Mouse (Mus musculus): Measurements from ENCODE around the gene Btnl4. TPM values are rescaled to one million over a fixed set of nuclear protein-coding genes. Genes with fewer than 3 reads are reported as not detected.
"Not testable (repeated sequence)": the region's sequence is repeated elsewhere in the genome, so short reads cannot be mapped to it uniquely, and the experiment has no call there.

The Btnl4 gene
- polyA plus RNA-seq (2015; fragmentation: Nextera tagmentation; extraction: Ambion mirVana) = not detected in 2 replicates

DNA sequence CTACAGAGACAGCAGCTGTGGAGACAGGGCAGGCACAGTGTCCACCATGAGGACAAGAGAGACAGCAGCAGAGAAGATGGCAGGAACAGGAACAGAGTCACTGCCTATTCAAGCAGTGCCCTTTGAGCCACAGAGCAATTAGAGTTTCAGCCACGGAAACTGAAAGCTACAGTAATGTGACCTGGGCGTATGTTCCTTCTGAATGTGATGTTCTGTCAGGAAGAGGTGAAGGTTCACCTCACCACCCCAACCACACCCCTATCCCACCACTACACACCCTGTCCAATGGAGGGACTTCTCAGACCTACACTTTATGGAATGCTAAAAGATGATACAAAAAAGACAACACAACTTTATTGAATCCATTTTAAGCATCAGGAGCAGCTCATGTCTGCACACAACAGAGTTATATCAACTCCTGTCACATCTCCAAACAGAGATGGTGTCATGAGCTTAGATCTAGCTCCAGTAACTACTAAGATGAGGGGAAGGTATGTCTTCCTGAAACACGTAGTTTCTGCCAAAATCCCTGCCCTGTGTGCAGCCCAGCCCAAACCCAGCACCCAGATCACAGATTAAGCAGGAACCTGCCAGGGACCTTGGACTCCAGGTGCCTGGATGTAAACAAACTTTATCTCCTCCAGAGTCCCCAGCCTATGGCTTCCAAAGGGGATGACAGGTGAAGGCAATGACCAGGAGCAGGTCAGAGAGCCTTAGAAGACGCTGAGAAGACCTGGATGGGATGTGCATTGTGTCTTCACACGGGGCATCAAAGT, at the start of gene Btnl4:
Btnl4 (minus strand) TSS at position 81 of the 776 bp plus-strand sequence.
- H3K4me3 ChIP-seq (replicated peaks); ATAC-seq (ENCODE audit: insufficient read depth); H3K4me1 ChIP-seq (replicated peaks); H3K4me2 ChIP-seq; H3K36me3 ChIP-seq (replicated peaks); H3K27ac ChIP-seq (replicated peaks); H3K9ac ChIP-seq; H3K9me3 ChIP-seq (replicated peaks): not testable (repeated sequence)
- peaks cover 16% of the 10 kb centered on the region for H3K27me3 ChIP-seq
- 42% methylated on average over 5 of the region's 5 CpGs for WGBS (ENCODE audit: insufficient replicate concordance)

DNA sequence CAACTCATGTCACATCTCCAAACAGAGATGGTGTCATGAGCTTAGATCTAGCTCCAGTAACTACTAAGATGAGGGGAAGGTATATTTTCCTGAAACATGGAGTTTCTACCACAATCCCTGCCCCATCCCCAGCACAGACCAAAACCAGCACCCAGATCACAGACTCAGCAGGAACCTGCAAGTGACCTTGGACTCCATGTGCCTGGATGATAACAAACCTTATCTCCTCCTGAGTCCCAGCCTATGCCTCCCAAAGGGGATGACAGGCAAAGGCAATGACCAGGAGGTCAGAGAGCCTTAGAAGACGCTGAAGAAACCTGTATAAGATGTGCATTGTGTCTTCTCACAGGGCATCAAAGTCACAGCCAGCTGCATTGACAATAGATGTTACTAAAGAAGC, 41.9 kb upstream of the Btnl4 start:
- no peaks in the 10 kb centered on the region for H3K9me3 ChIP-seq (replicated peaks)
- H3K36me3 ChIP-seq (replicated peaks) = no peaks in the 10 kb centered on the region
- no peaks in the 10 kb centered on the region for H3K4me1 ChIP-seq (replicated peaks)
- 21% methylated on average over 1 of the region's 1 CpGs for WGBS (ENCODE audit: insufficient replicate concordance)
- no peak overlapping the region for H3K4me2 ChIP-seq
- ATAC-seq (ENCODE audit: insufficient read depth) = no peak
- no peak overlapping the region for H3K9ac ChIP-seq
- H3K27ac ChIP-seq (replicated peaks) = no peak overlapping the region
- H3K4me3 ChIP-seq (replicated peaks) = no peak overlapping the region
- peaks cover 6% of the 10 kb centered on the region for H3K27me3 ChIP-seq

DNA sequence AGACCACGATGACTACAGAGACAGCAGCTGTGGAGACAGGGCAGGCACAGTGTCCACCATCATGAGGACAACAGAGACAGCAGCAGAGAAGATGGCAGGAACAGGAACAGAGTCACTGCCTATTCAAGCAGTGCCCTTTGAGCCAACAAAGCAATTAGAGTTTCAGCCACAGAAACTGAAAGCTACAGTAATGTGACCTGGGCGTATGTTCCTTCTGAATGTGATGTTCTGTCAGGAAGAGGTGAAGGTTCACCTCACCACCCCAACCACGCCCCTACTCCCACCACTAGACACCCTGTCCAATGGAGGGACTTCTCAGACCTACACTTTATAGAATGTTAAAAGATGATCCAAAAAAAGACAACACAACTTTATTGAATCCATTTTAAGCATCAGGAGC, 41.5 kb upstream of the Btnl4 start:
- H3K4me2 ChIP-seq; H3K27me3 ChIP-seq; ATAC-seq (ENCODE audit: insufficient read depth); H3K27ac ChIP-seq (replicated peaks); H3K4me1 ChIP-seq (replicated peaks); H3K36me3 ChIP-seq (replicated peaks); H3K9ac ChIP-seq; H3K4me3 ChIP-seq (replicated peaks); H3K9me3 ChIP-seq (replicated peaks): not testable (repeated sequence)
- 42% methylated on average over 3 of the region's 3 CpGs for WGBS (ENCODE audit: insufficient replicate concordance)

DNA sequence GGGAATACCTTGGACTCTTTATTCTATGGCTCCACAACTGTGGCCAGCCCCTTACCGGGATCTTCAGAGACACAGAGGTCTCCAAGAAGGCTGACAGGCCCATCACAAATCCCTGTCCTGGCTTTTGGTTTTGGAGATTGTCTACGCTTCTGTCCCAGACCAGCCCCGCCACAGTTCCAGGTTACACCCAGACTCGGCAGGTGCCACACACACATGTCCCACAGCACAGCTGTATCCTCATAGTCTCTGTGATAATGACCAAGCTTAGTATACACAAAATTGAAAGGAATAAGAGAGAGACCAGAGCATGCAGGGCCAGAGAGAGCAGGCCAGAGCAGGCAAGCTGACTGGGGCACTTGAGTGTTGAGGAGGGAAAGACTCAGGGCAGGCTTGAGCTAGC, 40.7 kb upstream of the Btnl4 start:
- H3K4me3 ChIP-seq (replicated peaks) = no peak overlapping the region
- ATAC-seq (ENCODE audit: insufficient read depth) = no peak
- H3K4me2 ChIP-seq = no peak overlapping the region
- H3K27ac ChIP-seq (replicated peaks) = no peak overlapping the region
- H3K36me3 ChIP-seq (replicated peaks) = no peaks in the 10 kb centered on the region
- WGBS (ENCODE audit: insufficient replicate concordance) = 66% methylated on average over 4 of the region's 4 CpGs
- peaks cover 8% of the 10 kb centered on the region for H3K27me3 ChIP-seq
- H3K9ac ChIP-seq = no peak overlapping the region
- H3K9me3 ChIP-seq (replicated peaks) = no peaks in the 10 kb centered on the region
- H3K4me1 ChIP-seq (replicated peaks) = no peaks in the 10 kb centered on the region

DNA sequence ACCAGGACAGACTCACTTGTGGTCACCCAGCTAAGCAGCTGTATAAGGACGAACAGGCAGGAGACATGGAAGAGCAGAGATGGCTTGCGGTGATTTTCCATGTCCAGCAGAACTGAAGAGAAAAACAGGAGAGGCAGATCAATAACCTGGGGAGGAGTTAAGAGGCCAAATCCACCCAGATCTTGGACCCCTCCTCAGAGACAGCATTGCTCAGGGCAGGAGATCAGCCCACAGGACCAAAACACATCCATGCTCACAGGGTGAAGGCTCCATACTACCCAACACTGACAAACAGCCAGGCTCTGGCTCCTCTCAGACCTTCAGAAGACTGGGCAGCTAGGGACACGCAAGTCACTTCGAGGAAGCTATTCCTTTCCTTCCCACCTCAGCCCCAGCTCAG, 40.1 kb upstream of the Btnl4 start, which contains the start of gene Btnl6:
Btnl6 (minus strand) TSS at position 101 of the 400 bp plus-strand sequence.
- Histone ChIP-seq H3K27ac (replicated peaks) (no peak within 1 kb of the TSS), H3K9ac (no peak within 1 kb of the TSS), H3K4me3 (replicated peaks) (no peak within 1 kb of the TSS), H3K27me3 (peaks cover 9% of the 10 kb centered on the region), H3K36me3 (replicated peaks) (no peaks in the 10 kb centered on the region), H3K4me2 (no peak within 1 kb of the TSS), H3K4me1 (replicated peaks) (no peaks in the 10 kb centered on the region), H3K9me3 (replicated peaks) (no peaks in the 10 kb centered on the region)
- ATAC-seq (ENCODE audit: insufficient read depth) = no peak
- WGBS (ENCODE audit: insufficient replicate concordance) = 62% methylated on average over 4 of the region's 4 CpGs

DNA sequence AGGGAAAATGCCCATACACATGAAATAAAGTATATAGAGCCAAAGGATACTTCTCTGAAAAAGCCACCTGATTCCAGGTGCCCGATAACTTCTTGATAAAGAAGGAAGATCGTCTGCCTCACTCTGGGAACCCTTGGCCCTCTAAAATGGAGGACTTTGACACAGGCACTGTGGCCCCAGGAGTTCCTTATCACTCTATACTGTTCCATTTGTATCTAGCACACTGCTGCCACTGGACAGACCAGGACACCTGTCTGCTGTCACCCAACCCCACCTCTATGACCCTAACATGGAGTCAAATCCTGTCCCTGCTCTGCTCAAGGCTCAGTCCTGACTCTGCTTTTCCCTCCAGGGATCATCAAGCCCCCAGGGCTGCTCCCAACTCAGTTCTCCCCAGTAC, 39.4 kb upstream of the Btnl4 start:
- Histone ChIP-seq H3K27ac (replicated peaks) (no peak overlapping the region), H3K9ac (no peak overlapping the region), H3K27me3 (peaks cover 9% of the 10 kb centered on the region), H3K9me3 (replicated peaks) (no peaks in the 10 kb centered on the region), H3K4me2 (no peak overlapping the region), H3K36me3 (replicated peaks) (no peaks in the 10 kb centered on the region), H3K4me3 (replicated peaks) (no peak overlapping the region), H3K4me1 (replicated peaks) (no peaks in the 10 kb centered on the region)
- WGBS (ENCODE audit: insufficient replicate concordance) = 64% methylated on average over 2 of the region's 2 CpGs
- no peak for ATAC-seq (ENCODE audit: insufficient read depth)

DNA sequence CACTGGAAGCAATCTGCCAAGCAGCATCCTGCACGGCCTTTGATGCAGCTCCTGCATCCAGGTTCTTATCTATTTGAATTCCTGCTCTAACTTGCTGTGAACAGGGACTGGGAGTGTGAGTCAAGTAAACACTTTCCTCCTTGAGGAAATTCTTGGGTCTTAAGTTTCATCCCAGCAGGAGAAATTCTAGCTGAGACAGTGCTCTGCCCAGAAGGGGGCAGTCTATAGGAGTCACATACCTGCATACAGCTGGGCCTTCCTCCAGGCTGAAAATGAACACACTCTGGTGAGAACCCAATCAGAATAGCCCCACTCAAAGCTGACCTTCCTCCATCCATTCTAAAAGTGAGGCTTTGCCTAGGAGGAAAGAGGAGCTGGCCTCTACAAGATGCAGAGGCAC, 34.6 kb upstream of the Btnl4 start:
- ATAC-seq (ENCODE audit: insufficient read depth); H3K4me3 ChIP-seq (replicated peaks); H3K9ac ChIP-seq; H3K27me3 ChIP-seq; H3K4me2 ChIP-seq; H3K9me3 ChIP-seq (replicated peaks); H3K27ac ChIP-seq (replicated peaks); H3K4me1 ChIP-seq (replicated peaks); H3K36me3 ChIP-seq (replicated peaks): not testable (repeated sequence)
- 52% methylated on average over 1 of the region's 1 CpGs for WGBS (ENCODE audit: insufficient replicate concordance)

DNA sequence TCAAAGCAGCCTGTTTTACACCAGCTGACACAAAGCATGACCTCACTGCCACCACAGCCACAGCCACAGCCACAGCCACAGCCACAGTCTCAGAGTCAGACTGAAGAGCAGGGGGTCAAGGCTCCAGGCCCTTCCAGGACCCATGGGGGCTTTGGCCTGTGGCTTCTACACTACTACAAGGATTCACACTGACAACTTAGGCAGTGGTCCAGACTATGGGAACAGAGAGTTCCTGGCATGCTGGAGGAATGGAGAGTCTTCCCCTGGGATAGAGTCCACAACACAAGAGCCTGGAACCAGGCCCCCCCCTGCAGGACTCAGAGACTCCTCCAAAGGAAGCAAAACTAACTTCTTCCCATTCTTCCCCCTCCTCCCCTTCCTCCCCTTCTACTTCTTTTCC, 30.5 kb upstream of the Btnl4 start:
- H3K4me3 ChIP-seq (replicated peaks) = no peak overlapping the region
- ATAC-seq (ENCODE audit: insufficient read depth) = no peak
- no peak overlapping the region for H3K4me2 ChIP-seq
- H3K4me1 ChIP-seq (replicated peaks) = no peaks in the 10 kb centered on the region
- H3K36me3 ChIP-seq (replicated peaks) = no peaks in the 10 kb centered on the region
- H3K27me3 ChIP-seq = no peaks in the 10 kb centered on the region
- no peaks in the 10 kb centered on the region for H3K9me3 ChIP-seq (replicated peaks)
- no peak overlapping the region for H3K9ac ChIP-seq
- no peak overlapping the region for H3K27ac ChIP-seq (replicated peaks)

DNA sequence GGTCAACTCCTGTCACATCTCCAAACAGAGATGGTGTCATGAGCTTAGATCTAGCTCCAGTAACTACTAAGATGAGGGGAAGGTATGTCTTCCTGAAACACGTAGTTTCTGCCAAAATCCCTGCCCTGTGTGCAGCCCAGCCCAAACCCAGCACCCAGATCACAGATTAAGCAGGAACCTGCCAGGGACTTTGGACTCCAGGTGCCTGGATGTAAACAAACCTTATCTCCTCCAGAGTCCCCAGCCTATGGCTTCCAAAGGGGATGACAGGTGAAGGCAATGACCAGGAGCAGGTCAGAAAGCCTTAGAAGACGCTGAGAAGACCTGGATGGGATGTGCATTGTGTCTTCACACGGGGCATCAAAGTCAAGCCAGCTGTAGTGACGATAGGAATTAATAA, 20.6 kb upstream of the Btnl4 start:
- H3K4me2 ChIP-seq; H3K4me3 ChIP-seq (replicated peaks); H3K27me3 ChIP-seq; H3K9me3 ChIP-seq (replicated peaks); ATAC-seq (ENCODE audit: insufficient read depth); H3K36me3 ChIP-seq (replicated peaks); H3K27ac ChIP-seq (replicated peaks); H3K9ac ChIP-seq; H3K4me1 ChIP-seq (replicated peaks): not testable (repeated sequence)
- 46% methylated on average over 4 of the region's 4 CpGs for WGBS (ENCODE audit: insufficient replicate concordance)

DNA sequence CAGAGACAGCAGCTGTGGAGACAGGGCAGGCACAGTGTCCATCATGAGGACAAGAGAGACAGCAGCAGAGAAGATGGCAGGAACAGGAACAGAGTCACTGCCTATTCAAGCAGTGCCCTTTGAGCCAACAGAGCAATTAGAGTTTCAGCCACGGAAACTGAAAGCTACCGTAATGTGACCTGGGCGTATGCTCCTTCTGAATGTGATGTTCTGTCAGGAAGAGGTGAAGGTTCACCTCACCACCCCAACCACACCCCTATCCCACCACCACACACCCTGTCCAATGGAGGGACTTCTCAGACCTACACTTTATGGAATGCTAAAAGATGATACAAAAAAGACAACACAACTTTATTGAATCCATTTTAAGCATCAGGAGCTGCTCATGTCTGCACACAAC, 20.2 kb upstream of the Btnl4 start:
- not testable (repeated sequence) for H3K9ac ChIP-seq; ATAC-seq (ENCODE audit: insufficient read depth); H3K36me3 ChIP-seq (replicated peaks); H3K4me2 ChIP-seq; H3K9me3 ChIP-seq (replicated peaks); H3K27ac ChIP-seq (replicated peaks); H3K4me3 ChIP-seq (replicated peaks); H3K27me3 ChIP-seq; H3K4me1 ChIP-seq (replicated peaks)
- WGBS (ENCODE audit: insufficient replicate concordance) = 48% methylated on average over 3 of the region's 3 CpGs

DNA sequence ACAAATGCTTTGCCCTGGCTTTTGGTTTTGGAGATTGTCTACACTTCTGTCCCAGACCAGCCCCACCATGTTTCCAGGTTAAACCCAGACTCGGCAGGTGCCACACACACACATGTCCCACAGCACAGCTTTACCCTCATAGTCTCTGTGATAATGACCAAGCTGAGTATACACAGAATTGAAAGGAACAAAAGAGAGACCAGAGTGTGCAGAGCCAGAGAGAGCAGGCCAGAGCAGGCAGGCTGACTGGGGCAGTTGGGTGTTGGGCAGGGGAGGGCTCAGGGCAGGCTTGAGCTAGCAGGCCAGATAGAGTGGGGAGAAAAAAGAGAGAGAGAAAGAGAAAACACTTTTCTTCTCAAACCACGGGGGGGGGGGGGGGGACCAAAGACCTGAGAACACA, 19.4 kb upstream of the Btnl4 start:
- no peak for ATAC-seq (ENCODE audit: insufficient read depth)
- H3K4me3 ChIP-seq (replicated peaks) = no peak overlapping the region

DNA sequence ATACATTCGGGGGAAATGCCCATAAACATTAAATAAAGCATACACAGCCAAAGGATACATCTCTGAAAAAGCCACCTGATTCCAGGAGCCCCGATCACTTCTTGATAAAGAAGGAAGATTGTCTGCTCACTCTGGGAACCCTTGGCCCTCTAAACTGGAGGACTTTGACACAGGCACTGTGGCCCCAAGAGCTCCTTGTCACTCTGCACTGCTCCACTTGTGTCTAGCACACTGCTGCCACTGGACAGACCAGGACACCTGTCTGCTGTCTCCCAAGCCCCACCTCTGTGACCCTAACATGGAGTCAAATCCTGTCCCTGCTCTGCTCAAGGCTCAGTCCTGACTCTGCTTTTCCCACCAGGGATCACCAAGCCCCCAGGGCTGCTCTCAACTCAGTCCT, 18.0 kb upstream of the Btnl4 start:
- H3K9ac ChIP-seq; ATAC-seq (ENCODE audit: insufficient read depth); H3K27me3 ChIP-seq; H3K4me2 ChIP-seq; H3K4me3 ChIP-seq (replicated peaks); H3K27ac ChIP-seq (replicated peaks); H3K9me3 ChIP-seq (replicated peaks); H3K36me3 ChIP-seq (replicated peaks); H3K4me1 ChIP-seq (replicated peaks): not testable (repeated sequence)
- WGBS (ENCODE audit: insufficient replicate concordance) = 46% methylated on average over 2 of the region's 2 CpGs

More for the DNA sequence above, 19.4 kb upstream of the Btnl4 start:
- no peak overlapping the region for H3K27ac ChIP-seq (replicated peaks)
- WGBS (ENCODE audit: insufficient replicate concordance) = 28% methylated on average over 2 of the region's 2 CpGs
- 0 out of 2 replicates have a peak, but pooled peaks cover 2% of the 10 kb centered on the region for H3K27me3 ChIP-seq
- no peak overlapping the region for H3K4me2 ChIP-seq
- H3K4me1 ChIP-seq (replicated peaks) = no peaks in the 10 kb centered on the region
- H3K36me3 ChIP-seq (replicated peaks) = no peaks in the 10 kb centered on the region
- H3K9ac ChIP-seq = no peak overlapping the region
- H3K9me3 ChIP-seq (replicated peaks) = no peaks in the 10 kb centered on the region

All from liver, embryonic 15.5 days (tissue).